Mouse (Mus musculus) liver, adult 2 months (tissue): ENCODE measurements at regions not wholly inside any gene's neighbourhood (a gene's known extent, or its start where the extent isn't known, plus 50 kb on each side); places are given as distances from the start of the nearest gene placed in this dataset.

ENCODE experiments used
- CTCF ChIP-seq: fragments of 200-500 bp; IDR thresholded peaks from 2 replicates; pipeline ENCODE4 v1.5.1; 2011; ENCODE audit warnings: low read depth, low read length, control low read depth
- POLR2A ChIP-seq: fragments of 200-500 bp; IDR thresholded peaks from 2 replicates; pipeline ENCODE4 v1.6.1; 2011; ENCODE audit warnings: low read length, control low read depth; ENCODE audit not compliant: insufficient read depth; ENCODE audit errors: extremely low read depth

DNA sequence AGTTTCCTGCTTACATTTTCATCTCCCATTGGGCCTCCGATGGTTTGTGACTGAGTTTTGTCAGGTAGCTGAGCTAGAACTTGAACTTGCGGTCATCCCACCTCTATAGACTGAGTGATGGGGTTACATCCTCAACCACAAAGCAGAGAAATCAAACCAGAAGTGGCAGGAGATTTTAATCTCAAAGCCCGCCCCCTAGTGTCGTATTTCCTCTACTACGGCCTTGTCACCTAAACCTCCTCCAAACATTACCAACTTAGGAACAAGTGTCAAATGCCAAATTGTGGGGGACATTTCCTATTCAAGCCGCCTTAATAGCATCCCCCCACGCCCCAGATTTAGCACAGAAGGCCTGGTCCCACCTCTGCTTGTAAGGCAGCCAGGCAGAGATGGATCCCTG is 286.3 kb upstream of the Lrig3 start:
- TF ChIP-seq POLR2A (no peak), CTCF (no peak)
